Mouse (Mus musculus) layer of hippocampus, postnatal 25 days (tissue): ENCODE measurements around the gene Ccnl1. TPM values are rescaled to one million over a fixed set of nuclear protein-coding genes. Genes with fewer than 3 reads are reported as not detected.
A peak's percentile ranks its signal among the peaks of the same experiment; 100 is the strongest.

ENCODE experiments used
- DNase-seq, 2 experiments: peaks; one replicate each; pipeline ENCODE4 v3.0.0; 2022; ENCODE audit warnings: mixed read lengths in 2 of 2, low spot score in 1 of 2; ENCODE audit errors: extremely low spot score in 1 of 2
- total RNA-seq, 2 experiments: library from RNA; stranded (reverse); gene quantifications; 2 replicates each; pipeline ENCODE4 v1.2.3; 2021

The Ccnl1 gene
- 10 to 100 TPM; 50.5 to 61.3 TPM for total RNA-seq

DNA sequence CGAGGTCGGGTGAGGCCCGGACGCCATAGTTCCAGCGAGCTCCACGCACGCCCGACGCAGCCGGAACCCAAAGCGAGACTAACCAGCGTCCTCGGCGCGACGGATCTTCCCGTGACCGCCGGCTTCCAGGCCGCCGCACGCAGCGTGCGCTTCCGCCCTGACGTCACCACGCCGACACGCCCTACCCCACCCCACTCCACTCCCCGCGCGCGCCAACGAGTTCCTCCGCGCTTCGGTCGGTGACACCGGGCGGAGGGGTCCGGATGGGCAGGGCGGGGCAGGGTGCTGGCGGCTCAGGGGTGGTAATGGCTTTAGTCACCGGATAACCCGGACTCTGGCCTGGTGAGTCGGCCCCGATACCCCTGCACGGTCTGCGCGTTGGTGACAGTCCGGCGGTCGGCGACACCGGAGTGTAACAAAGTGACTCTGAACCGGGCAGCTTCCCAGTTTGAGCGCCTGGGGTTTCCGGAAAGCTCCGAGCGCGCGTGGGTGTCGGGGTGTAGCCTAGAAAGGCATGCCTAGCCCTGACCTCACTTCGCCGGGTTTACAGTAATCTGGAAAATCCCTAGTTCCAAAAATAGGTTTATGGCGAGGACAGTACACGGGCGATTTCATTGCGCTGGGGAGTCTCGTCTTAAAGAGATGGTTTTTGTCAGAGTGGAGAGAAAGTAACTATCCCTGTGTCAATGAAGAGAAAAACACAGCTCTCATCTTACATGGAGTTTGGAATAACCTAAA is at the start of gene Ccnl1:
Gene Ccnl1, minus strand, starts transcription at position 148 of the 738 bp plus-strand sequence.
- peak; percentile 91 to 97 for DNase-seq

DNA sequence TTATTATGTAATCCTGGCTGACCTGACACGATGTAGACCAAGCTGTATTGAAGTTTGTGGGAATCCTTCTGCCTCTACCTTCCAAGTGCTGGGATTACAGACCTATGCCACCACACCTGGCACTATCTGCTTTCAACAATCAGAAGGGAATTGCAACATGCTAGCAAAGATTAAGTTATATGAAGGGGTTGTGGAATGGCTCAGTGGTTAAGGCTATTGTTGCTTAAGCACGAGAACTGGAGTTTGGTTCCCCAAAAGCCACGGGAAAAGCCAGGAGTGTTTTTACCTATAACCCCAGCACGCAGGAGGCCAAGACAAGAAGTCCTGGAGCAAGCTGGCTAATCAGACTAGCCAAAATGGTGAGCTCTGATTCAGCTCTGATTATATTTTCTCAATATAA is 46.9 kb upstream of the Ccnl1 start:
- no peak for DNase-seq

DNA sequence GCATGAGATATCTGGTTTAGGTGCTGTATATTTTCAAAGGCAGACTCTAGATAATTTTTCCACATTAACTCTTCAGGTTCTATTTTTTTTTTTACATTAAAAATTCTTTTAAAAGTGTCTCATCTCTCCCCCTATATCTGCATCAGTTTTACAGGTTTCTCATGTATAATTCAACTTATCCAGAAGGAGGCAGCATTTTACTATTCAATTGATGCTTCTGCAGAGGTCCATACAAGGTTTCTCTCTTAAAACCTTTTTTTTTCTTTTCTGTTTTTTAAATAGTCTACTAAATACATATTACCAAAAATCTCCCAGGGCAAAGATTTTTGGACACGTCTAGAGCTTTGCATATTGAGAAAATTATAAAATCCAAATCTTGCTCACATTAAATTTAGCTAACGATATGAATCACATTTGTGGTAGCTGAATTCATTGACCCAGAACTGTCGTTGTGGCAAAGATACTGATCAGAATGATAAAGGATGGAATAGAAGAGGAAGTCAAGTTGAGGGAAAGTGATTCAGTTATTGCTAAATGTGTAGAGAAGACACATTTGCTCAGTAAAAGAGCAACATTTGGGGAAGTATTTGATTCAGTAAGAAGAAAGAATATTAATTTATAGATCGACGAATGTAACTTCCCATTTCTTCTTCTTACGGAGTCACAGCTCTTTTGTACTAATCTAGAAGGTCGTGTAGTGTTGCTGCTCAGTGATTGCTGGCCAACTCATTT is 46.3 kb upstream of the Ccnl1 start:
- no peak for DNase-seq

DNA sequence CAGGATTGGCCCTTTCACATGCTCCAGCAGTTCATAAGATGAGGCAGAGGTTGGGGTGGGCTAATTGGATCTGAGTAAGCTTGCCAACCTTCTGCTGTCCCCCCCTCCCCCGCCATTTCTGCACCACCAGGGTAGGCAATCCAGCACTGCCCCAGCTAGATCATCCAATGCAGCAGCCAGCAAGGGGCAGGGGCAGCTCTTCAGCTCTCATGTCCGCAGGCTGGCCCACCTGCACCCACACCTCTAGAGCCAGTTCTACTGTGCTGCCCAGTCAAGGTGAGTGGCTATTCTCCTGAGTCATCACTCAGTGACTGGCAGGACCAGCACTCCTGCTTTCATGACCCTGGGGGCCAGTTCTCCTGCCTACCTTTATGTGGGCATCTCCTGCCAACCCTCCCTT is 42.4 kb upstream of the Ccnl1 start:
- no peak for DNase-seq

DNA sequence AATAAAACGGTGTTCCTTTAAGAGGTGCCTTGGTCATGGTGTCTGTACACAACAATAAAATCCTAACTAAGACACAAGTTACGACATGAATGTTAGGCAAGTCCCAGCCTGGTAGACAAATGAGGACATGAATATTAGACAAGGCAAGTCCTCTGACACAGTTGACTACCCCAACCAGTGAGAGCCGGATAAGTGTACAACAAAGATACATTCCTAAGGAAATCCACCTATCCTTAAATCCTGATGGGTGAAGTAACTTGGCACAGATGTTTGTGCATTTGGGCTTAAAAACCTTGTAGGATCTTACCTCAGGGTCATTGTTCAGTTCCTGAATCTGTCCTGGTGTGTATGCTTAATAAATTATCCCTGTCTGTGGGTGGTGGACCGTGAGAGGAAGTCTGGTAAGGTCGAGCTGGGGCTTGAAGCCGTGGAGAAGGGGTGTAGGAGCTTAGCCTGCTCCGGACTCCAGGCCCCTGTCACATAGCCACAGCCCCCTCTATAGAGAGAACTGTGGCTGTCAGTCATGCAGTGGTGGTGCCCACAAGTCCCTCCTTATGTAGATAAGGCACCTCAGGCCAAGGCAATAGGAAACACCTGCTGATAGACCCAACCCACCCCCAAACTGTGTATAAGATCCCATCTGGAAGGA is 39.4 kb upstream of the Ccnl1 start:
- DNase-seq: no peak

DNA sequence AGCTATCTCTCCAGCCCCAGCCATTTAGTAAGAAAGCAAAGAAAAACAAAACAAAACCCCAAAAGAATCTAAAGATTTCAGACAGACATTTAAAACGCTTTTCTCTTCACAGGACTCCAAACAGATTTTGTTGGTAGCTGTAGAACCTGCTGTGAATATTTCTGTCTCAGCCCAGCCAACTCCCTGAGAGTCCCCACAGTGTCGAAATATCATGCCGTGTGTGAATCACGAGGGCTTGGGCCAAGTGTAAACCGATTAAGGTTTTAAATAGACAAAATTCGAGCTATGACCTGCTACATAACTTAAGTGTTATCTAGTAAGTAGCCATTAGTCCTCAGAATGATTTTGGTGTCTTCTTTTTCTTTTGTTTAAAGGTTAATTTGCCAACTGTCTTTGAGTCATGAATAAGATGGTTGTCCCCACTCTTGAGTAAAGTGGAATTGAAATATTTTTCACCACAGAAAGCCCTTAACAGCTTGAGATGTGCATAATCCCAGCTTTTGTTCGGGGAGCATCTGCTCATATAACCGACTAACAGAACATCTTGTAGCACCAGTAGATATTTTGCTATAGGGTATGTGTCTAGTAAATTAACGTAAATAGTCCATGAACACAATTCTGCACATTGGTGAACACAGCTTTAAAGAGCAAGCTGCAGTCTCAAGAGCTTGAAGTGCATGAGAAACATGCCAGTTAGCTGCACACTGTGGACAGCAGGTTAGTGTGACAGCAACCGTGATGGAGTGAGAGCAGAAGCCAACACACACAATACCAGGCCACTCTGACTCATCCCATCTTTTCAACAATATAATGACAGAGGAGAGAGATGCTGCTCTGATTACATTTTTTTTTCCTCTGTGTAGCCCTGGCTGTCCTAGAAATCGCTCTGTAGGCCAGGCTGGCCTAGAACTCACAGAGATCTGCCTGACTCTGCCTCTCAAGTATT is 34.6 kb upstream of the Ccnl1 start:
- no peak for DNase-seq

DNA sequence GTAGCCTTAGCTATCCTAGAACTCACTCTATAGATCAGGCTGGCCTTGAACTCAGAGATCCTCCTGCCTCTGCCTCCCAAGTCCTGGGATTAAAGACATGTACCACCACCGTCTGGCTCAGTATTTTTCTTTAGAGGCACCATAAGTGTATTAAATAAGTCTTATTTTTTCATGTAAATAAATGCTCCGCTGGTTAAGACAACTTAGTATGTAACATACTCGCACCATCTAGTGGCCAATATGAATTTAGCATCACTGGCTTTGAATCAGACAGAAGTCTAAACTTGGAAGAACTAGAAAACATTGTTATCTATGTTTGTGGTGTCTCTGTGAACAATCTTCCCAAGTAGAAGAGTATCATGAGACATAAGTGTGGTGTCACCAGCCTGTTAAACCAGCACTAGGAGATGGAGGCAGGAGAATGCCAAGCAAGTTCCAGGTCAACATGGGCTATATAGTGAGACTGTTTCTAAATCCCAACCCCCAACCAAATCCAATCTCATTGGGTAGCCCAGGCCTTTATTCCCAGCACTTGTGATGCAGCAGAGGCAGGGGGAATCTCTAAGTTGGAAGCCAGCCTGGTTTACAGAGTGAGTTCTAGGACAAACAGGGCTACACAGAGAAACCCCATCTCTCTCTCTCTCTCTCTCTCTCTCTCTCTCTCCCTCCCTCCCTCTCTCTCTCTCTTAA is 33.1 kb upstream of the Ccnl1 start:
- DNase-seq: peak in 1 of 2 experiments; percentile 18

DNA sequence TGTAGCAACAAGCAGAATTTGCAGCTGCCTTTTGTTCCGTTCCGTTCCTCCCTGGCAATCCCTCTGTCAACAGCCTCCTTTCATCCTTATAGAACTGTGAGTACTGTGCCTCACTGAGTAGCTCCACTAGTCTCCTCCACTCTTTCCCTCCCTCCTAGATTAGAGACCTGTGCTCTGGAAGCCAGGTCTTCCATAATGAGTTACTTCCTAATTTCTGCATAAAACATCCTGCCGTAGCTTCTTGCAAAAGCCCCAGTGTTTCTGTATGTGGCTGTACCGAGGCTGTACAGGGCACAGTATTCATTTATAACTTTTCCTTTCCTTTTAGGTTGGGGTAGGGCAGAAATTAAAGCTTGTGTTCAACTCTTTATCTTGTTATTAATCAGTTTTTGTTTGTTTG is 32.5 kb upstream of the Ccnl1 start:
- no peak for DNase-seq

DNA sequence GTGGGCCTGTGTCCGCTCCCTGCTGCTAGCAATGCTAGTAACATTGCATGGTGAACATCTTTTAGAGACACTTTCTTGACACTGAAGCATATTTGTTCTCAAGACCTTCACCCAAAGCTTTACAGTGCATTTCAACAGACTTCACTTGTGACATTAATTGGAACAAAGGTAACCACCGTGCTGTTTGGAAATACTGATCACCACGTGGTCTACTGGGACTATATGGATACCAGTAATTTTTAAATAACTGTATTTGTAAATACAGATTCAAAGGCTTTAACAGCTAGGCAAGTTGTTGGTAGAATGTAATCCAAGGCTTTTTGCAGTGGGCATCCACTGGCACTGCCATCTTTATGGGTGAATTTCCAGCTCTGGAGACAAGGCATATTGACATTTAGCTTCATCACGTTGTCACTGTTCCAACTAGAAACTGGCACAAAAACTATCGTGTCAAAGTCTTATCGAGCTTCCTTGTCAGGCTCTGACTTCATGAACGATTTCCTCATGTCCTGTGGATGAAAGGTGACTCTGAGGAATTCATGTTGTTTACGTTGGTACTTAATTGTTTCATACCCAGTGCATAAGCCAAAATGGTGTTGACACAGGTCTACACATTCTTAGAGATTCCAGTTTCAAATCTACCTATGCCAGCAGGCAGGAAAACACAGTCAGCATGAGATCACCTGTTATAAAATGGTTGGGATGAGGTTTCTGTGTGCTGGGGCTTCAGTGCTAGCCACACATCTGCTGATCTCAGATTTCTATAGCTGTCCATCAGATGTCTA is 30.9 kb upstream of the Ccnl1 start:
- no peak for DNase-seq

DNA sequence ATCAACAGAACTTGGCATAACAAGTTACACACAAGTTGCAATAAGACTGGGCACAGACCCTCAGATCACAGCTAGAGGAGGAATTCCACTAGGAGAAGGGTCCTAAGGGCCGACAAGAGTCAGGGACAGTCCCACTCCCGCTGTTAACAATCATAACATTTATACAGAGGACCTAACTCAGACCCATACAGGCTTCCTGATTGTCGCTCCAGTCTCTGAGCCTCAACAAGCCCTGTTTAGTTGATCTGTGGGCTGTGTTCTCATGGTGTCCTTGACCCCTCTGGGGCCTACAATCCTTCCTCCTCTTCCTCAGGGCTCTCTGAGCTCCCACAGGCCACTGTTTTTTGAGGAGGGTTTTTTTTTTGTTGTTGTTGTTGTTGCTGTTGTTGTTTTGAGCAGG is 18.2 kb upstream of the Ccnl1 start:
- DNase-seq: no peak

DNA sequence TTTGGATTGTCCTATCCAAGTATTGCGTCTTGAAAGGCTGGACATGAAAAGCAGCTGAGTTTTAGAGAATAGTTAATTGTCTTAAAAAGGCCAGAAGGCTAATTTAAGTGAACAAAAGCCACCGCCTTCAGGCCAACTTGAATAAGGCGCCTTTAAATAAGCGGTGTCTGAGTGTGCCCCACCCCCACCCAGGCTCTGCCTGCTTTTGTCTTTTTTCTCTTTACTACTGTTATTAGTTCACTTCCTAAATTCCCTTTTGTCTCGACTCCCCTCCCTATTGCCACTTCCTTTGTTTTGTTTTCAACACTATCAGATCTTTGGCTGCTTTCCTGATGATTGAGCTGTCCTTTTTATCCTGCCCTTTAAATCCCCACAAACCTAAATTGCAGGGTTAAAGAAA is 17.3 kb upstream of the Ccnl1 start:
- no peak for DNase-seq

DNA sequence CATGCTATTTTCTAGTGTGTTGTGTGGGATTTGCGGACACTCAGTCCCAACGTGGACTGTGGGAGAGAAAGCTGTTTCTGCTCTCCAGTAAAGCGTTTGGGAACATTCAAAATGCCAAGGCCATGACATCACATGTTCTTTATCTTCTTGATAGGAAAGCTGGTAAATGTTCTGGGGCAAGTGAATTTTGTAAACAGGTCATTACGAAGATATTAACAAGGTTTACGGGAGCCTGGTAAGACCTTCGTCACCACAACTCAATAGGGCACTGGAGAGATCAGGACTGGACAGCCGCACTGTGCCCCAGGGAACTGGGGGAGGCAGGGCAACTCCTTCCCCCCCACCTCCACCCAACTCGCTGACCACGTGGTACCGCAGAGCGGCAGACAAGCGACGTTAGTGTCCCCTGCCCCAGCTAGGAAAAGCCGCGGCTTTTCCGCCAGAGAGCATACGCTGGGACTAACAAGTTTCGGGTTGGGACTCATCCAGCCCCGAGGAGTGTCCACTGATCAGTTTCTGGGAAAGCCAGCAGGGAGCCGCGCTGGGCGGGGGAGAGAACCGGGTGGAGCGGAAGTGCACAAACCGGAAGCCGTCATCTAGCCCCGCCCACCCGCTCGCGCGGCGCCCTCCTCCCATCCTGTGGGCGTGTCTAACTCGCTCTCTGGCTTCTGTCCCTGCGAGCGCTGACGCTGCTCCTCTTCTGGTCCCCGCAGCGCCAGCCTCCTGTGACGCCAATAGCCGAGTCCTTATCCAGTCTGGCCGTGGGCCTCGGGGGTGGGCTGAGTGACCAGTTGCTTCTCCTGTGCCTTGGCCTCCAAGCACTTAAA is 16.4 kb upstream of the Ccnl1 start:
- DNase-seq: peak; percentile 95 to 96

DNA sequence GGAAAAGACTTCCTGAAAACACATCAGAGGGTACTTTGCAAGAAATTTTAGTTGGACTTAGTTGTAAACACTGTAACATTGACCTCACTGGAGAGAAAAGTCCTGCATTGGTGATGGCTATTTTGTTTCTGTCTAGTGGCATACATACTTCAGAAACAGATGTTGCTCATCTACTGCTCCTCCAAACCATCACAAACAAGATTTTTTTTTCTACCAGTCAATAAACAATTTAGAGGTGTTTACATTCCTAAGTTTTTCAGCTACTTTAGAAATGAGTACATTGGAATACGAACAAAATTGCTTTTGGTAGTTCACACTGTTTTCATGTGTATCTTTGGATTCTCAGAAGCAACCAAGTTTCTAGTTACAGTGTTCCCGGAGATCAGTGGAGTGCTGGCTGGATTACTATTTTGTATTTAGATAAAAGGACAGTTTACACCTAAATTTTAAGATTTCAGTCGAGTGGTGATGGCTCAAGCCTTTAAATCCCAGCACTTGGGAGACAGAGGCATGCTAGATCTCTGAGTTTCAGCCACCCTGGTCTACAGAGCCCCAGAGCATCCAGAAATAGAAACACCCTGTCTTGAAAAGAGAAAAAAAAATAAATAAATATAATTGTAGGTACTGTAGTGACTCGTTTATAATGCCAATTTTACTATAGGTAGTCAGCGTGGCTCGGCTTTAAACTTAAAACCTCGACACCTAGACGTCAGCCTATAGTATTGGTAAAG is 15.6 kb upstream of the Ccnl1 start:
- DNase-seq: no peak

DNA sequence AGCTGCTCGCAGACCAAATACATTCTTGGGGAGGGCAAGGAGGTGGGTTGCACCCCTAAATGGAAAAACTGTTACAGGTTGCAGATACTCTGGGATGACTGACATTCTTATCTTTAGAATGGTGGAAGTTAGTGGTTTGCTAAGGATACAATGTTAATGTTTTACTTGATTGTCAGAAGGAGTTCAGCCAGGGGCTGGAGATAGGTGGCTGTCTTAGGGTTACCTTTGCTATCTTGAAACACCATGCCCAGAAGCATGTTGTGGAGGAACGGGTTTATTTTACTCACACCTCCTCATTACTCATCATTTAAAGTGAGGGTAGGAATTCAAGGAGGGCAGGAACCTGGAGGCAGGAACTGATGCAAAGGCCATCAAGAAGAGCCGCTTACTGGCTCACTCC is 11.1 kb upstream of the Ccnl1 start:
- DNase-seq: no peak

DNA sequence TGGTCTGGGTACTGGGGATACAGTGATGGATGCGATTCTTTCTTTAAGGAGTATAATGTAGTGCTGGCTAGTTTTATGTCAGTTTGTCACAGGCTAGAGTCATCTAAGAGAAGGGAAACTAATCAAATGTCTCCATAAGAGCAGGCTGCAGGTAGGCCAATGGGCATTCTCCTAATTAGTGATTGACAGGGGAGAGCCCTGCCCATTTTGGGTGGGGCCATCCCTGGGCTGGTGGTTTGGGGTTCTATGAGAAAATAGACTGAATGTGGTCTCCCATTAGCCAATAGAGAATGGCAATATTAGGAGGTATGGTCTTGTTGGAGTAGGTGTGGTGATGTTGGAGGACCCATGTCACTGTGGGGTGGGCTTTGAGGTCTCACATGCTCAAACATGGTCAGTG is 8.3 kb upstream of the Ccnl1 start:
- no peak for DNase-seq

DNA sequence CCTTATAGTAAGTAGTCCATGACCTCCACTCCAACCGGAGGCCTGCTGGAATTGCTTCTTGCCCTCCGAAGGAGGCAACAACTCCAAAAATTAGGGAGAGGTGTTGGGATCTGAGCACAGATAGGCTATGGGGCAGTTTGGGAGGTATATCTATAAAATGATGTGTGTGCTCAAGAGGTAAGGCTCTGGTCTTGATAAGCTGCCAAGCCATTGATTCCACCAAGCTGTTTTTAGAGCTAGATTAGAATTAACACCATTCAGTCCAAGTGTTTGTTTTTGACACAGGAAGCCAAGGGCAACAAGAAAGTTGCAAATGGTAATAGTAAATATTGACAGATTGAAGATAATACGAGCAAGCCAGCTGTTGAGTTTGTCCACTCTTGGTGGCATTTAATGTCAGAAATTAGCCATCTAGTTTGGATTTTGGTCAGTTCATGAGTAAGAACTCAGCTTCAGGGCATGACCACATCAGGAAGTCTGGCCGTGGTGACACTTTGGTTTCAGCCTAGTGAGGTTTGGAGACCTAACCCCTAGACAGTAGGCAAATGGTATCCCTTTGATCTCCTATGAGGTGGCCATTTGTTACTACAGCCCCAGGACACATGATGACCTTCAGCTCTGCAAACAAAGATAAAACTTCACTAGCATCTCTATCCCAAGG is 4.4 kb upstream of the Ccnl1 start:
- DNase-seq: no peak

DNA sequence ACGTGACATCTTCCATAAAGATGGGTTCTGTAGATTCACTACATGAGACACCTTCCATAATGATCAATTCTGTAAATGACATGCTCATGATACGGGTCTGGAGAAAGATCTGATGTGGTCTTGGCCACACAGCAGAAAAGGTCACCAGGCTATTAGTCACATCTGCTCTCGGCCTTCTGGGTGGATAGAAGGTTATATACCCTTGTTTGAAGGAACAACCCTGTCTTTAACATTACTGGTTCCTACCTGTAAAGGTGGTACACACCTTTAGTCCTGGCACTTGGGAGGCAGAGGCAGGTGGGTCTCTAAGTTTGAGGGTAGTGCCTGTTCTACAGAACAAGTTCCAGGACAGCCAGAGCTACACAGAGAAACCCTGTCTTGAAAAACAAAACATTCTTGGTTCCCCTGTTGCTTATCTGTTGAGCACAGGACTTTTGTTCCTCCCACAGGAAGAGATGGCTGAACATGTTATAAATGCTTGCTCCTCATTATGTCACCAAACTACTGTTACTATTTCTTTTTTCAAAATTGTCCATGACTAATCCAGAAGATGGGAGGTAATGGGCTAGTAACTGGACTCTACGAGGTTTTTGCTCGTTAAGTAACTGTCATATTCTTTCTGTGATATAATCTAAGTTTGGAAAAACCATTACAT is 2.4 kb upstream of the Ccnl1 start:
- DNase-seq: no peak
